Mouse (Mus musculus): ENCODE data around the gene Ptpn3. TPM values are rescaled to one million over a fixed set of nuclear protein-coding genes. Genes with fewer than 3 reads are reported as not detected.
"Not testable (repeated sequence)": the region's sequence is repeated elsewhere in the genome, so short reads cannot be mapped to it uniquely, and the experiment has no call there.

Gene Ptpn3
- polyA plus RNA-seq, 1 experiment from 2014 or later = 4.9 TPM

- peaks cover 4% of the 10 kb centered on the region for H3K36me3 ChIP-seq
- H3K9me3 ChIP-seq (replicated peaks) = no peaks in the 10 kb centered on the region
- H3K27ac ChIP-seq (replicated peaks) = no peak overlapping the region
- ATAC-seq (ENCODE audit: insufficient number of reproducible peaks, low FRiP score, low TSS enrichment, low read depth) = no peak
- no peaks in the 10 kb centered on the region for H3K27me3 ChIP-seq
- H3K4me2 ChIP-seq (replicated peaks) = no peak overlapping the region
- H3K9ac ChIP-seq = no peak overlapping the region
- no peak overlapping the region for H3K4me3 ChIP-seq (replicated peaks)
- H3K4me1 ChIP-seq = no peaks in the 10 kb centered on the region
- WGBS = 55% methylated on average over 3 of the region's 3 CpGs
Observed at GRCm38 (mm10) chr4:57214114-57214513, 87.5 kb downstream of the Ptpn3 start.

GRCm38 (mm10) chr4:57211706-57212105 lies 89.9 kb downstream of the Ptpn3 start:
- ATAC-seq (ENCODE audit: insufficient number of reproducible peaks, low FRiP score, low TSS enrichment, low read depth) = no peak
- Histone ChIP-seq H3K9me3 (replicated peaks) (no peaks in the 10 kb centered on the region), H3K27me3 (no peaks in the 10 kb centered on the region), H3K9ac (no peak overlapping the region), H3K4me2 (replicated peaks) (no peak overlapping the region), H3K4me1 (no peaks in the 10 kb centered on the region), H3K27ac (replicated peaks) (no peak overlapping the region), H3K36me3 (peaks cover 4% of the 10 kb centered on the region; the same call in 1 of the 2 replicates), H3K4me3 (replicated peaks) (no peak overlapping the region)
- 86% methylated on average over 2 of the region's 2 CpGs for WGBS

DNA sequence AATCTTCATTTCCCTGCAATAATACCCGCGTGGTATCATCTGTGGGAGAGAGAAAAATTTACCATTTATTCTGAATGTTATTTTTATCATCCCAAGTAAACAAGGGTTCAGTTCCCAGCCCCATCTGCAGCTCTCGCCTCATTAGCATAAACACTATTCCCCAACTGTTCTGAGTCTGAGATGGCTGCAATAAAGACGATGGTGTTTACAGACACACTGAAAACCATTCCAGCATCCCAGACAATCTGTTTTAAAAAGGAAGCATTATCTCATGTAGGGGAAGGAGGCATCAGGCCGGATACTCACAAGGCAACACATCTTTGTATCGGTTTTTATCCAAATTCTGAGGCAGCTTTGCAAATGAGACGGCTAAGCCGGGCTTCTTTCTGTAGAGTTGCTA lies 95.7 kb downstream of the Ptpn3 start:
- H3K9ac ChIP-seq = no peak overlapping the region
- H3K27me3 ChIP-seq = no peaks in the 10 kb centered on the region
- H3K4me3 ChIP-seq (replicated peaks) = no peak overlapping the region
- H3K27ac ChIP-seq (replicated peaks) = no peak overlapping the region
- no peaks in the 10 kb centered on the region for H3K9me3 ChIP-seq (replicated peaks)
- H3K36me3 ChIP-seq = peaks cover 11% of the 10 kb centered on the region; the same call in 1 of the 2 replicates
- no peak for ATAC-seq (ENCODE audit: insufficient number of reproducible peaks, low FRiP score, low TSS enrichment, low read depth)
- WGBS = 79% methylated on average over 8 of the region's 8 CpGs
- peaks cover 10% of the 10 kb centered on the region for H3K4me1 ChIP-seq
- H3K4me2 ChIP-seq (replicated peaks) = no peak overlapping the region

GRCm38 (mm10) chr4:57204780-57205179 lies 96.9 kb downstream of the Ptpn3 start:
- no peak overlapping the region for H3K4me3 ChIP-seq (replicated peaks)
- no peak overlapping the region for H3K9ac ChIP-seq
- no peaks in the 10 kb centered on the region for H3K27me3 ChIP-seq
- H3K27ac ChIP-seq (replicated peaks) = no peak overlapping the region
- no peak overlapping the region for H3K4me2 ChIP-seq (replicated peaks)
- no peaks in the 10 kb centered on the region for H3K9me3 ChIP-seq (replicated peaks)
- ATAC-seq (ENCODE audit: insufficient number of reproducible peaks, low FRiP score, low TSS enrichment, low read depth) = no peak
- 87% methylated on average over 11 of the region's 11 CpGs for WGBS
- H3K4me1 ChIP-seq = peaks cover 10% of the 10 kb centered on the region
- H3K36me3 ChIP-seq = peaks cover 11% of the 10 kb centered on the region; the same call in 1 of the 2 replicates

DNA sequence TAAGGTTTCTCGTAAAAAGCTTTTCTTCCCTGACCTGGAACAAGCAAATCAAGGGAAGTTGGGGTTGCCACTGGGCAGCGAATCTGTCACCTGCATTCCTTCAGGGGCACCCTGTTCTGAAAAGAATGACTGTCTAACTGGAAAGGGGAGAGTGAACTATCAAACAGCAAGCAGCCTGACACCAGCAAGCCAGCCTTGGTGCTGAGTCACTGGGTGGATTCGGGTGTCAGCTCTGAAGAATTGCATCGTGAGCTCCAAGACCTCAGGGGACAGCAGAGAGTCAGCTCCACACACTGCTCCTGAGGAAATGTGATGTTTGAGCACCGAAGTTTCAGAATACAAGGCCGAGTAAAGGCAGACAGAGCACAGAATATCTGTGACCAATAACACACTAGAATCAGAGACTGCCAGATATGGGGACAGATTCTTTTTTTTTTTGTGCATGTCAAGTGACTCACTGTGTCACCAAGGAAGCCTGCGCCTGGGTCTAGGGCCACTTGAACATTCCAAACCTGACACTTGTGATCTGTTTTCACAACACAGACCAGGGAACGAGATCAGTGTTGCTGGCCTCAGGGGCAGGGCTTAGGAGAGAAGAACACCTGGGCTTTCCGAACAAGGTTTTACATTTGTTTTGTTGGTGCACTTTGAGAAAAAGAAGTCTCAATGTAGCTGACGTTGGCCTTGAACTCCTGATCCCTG lies 98.8 kb downstream of the Ptpn3 start:
- 0 out of 2 replicates have a peak overlapping the region, but pooled peaks have one; percentile 18 for H3K27ac ChIP-seq (replicated peaks)
- no peak overlapping the region for H3K4me2 ChIP-seq (replicated peaks)
- 43% methylated on average over 10 of the region's 10 CpGs for WGBS
- H3K36me3 ChIP-seq = peaks cover 18% of the 10 kb centered on the region
- no peaks in the 10 kb centered on the region for H3K27me3 ChIP-seq
- H3K9ac ChIP-seq = no peak overlapping the region
- peaks cover 10% of the 10 kb centered on the region for H3K4me1 ChIP-seq
- H3K4me3 ChIP-seq (replicated peaks) = no peak overlapping the region
- ATAC-seq (ENCODE audit: insufficient number of reproducible peaks, low FRiP score, low TSS enrichment, low read depth) = peak; percentile 70; the same call in 1 of the 2 replicates
- no peaks in the 10 kb centered on the region for H3K9me3 ChIP-seq (replicated peaks)

DNA sequence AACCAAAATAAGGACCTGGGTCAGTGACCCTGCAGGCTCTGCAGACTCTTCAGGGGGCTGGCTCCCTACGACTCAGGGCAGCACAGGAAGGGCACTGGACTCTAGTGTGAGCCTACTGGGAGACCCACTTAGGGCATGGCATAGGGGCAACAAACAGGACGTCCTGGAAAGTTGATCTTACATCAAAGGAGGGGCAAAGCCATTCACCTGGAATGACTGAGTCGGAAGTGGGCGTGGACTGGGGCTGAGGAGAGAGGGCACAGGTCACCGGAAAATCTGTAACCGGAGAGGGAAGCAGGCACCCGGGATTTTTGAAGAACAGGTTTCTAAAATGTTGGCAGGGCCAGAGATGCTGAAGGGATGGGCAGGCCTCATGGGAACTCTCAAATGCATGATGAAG lies 99.5 kb downstream of the Ptpn3 start:
- H3K36me3 ChIP-seq = peaks cover 20% of the 10 kb centered on the region
- no peak overlapping the region for H3K4me2 ChIP-seq (replicated peaks)
- H3K4me3 ChIP-seq (replicated peaks) = no peak overlapping the region
- no peaks in the 10 kb centered on the region for H3K27me3 ChIP-seq
- H3K4me1 ChIP-seq = peaks cover 10% of the 10 kb centered on the region
- H3K9me3 ChIP-seq (replicated peaks) = no peaks in the 10 kb centered on the region
- ATAC-seq (ENCODE audit: insufficient number of reproducible peaks, low FRiP score, low TSS enrichment, low read depth) = no peak
- WGBS = 31% methylated on average over 7 of the region's 7 CpGs
- H3K27ac ChIP-seq (replicated peaks) = 0 out of 2 replicates have a peak overlapping the region, but pooled peaks have one; percentile 18
- no peak overlapping the region for H3K9ac ChIP-seq

DNA sequence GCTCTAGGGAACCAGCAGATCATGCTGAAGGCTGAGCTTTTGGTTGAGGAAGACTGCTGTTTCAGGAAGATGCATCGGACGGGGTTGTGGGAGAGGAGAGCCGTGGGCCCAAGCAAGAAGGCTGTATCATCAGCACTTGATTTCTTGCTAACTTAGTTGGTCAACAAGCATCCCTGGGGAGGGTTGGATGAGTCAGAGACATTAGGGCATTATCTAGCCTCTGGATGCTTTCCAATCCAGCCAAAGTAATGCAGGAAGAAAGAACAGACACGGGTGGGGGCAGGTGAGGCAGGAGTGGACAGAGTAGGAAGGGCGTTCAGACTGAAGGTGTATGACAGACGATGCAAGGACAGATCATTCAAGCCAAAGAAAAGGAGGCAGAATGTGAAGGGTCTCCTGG lies 101.0 kb downstream of the Ptpn3 start:
- Histone ChIP-seq H3K27ac (replicated peaks) (no peak overlapping the region), H3K9me3 (replicated peaks) (no peaks in the 10 kb centered on the region), H3K4me1 (peaks cover 10% of the 10 kb centered on the region), H3K36me3 (peaks cover 20% of the 10 kb centered on the region), H3K9ac (no peak overlapping the region), H3K4me3 (replicated peaks) (no peak overlapping the region), H3K27me3 (no peaks in the 10 kb centered on the region), H3K4me2 (replicated peaks) (no peak overlapping the region)
- ATAC-seq (ENCODE audit: insufficient number of reproducible peaks, low FRiP score, low TSS enrichment, low read depth) = no peak
- WGBS = 93% methylated on average over 6 of the region's 6 CpGs

DNA sequence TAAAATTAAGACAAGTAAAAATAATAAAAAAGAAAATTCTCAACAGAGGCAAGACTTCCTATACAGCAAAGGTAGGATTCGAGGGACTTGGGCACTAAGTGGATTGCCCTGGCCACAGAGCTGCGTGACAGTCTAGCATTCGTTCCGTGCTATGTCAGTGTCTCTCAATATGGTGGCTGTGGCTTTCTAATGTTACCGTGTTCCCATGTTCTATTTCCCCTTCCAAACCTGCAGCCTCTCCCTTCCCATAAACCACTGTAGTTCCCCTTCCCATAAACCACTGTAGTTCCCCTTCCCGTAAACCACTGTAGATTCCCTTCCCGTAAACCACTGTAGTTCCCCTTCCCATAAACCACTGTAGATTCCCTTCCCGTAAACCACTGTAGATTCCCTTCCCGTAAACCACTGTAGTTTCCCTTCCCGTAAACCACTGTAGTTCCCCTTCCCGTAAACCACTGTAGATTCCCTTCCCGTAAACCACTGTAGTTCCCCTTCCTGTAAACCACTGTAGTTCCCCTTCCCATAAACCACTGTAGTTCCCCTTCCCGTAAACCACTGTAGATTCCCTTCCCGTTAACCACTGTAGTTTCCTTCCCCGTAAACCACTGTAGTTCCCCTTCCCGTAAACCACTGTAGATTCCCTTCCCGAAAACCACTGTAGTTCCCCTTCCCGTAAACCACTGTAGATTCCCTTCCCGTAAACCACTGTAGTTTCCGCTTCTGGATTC lies 102.8 kb downstream of the Ptpn3 start:
- H3K36me3 ChIP-seq = peaks cover 16% of the 10 kb centered on the region
- not testable (repeated sequence) for ATAC-seq (ENCODE audit: insufficient number of reproducible peaks, low FRiP score, low TSS enrichment, low read depth); H3K4me3 ChIP-seq (replicated peaks); H3K27ac ChIP-seq (replicated peaks); H3K27me3 ChIP-seq; H3K4me1 ChIP-seq; H3K9ac ChIP-seq; H3K9me3 ChIP-seq (replicated peaks); H3K4me2 ChIP-seq (replicated peaks)
- 94% methylated on average over 20 of the region's 20 CpGs for WGBS

GRCm38 (mm10) chr4:57191543-57192283 lies 109.9 kb downstream of the Ptpn3 start:
- ATAC-seq (ENCODE audit: insufficient number of reproducible peaks, low FRiP score, low TSS enrichment, low read depth) = no peak
- WGBS = 74% methylated on average over 9 of the region's 9 CpGs

GRCm38 (mm10) chr4:57189881-57190280 lies 111.8 kb downstream of the Ptpn3 start:
- Histone ChIP-seq H3K4me3 (replicated peaks) (no peak overlapping the region), H3K9ac (no peak overlapping the region), H3K27me3 (no peaks in the 10 kb centered on the region), H3K36me3 (no peaks in the 10 kb centered on the region), H3K27ac (replicated peaks) (no peak overlapping the region), H3K9me3 (replicated peaks) (no peaks in the 10 kb centered on the region), H3K4me2 (replicated peaks) (no peak overlapping the region), H3K4me1 (no peaks in the 10 kb centered on the region)
- ATAC-seq (ENCODE audit: insufficient number of reproducible peaks, low FRiP score, low TSS enrichment, low read depth) = no peak
- WGBS = 70% methylated on average over 2 of the region's 2 CpGs

More at GRCm38 (mm10) chr4:57191543-57192283, 109.9 kb downstream of the Ptpn3 start:
- no peaks in the 10 kb centered on the region for H3K9me3 ChIP-seq (replicated peaks)
- no peak overlapping the region for H3K4me3 ChIP-seq (replicated peaks)
- no peaks in the 10 kb centered on the region for H3K4me1 ChIP-seq
- H3K36me3 ChIP-seq = no peaks in the 10 kb centered on the region; the same call in 1 of the 2 replicates
- no peak overlapping the region for H3K9ac ChIP-seq
- H3K27me3 ChIP-seq = no peaks in the 10 kb centered on the region
- H3K27ac ChIP-seq (replicated peaks) = no peak overlapping the region
- no peak overlapping the region for H3K4me2 ChIP-seq (replicated peaks)

DNA sequence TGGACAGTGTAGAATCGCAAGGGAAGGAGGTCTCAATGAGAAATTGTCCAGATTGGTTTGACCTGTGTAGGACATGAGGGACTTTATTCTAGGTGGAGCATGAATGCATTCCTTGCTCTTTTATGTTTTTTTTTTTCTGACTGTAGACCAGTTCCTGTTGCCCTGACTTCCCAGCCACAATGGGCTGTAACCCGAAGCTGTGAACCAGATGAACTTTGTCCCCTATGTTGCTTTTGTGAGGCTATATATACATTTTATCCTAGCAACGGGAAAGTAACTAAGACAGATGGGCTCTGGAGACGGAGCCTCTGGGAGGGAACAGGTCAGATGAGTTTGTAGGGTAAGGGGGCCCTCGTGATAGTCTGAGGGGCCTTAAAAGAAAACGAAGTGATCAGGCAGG lies 115.6 kb downstream of the Ptpn3 start:
- WGBS = 25% methylated on average over 6 of the region's 6 CpGs

More for the DNA sequence above, 115.6 kb downstream of the Ptpn3 start:
- Histone ChIP-seq H3K4me3 (replicated peaks) (no peak overlapping the region), H3K4me2 (replicated peaks) (no peak overlapping the region), H3K4me1 (no peaks in the 10 kb centered on the region), H3K27ac (replicated peaks) (no peak overlapping the region), H3K27me3 (no peaks in the 10 kb centered on the region), H3K9ac (no peak overlapping the region), H3K36me3 (no peaks in the 10 kb centered on the region), H3K9me3 (replicated peaks) (no peaks in the 10 kb centered on the region)
- no peak for ATAC-seq (ENCODE audit: insufficient number of reproducible peaks, low FRiP score, low TSS enrichment, low read depth)
